Mouse (Mus musculus) ES-Bruce4 (cell line): ENCODE data around the gene Coro1c. TPM values are rescaled to one million over a fixed set of nuclear protein-coding genes. Genes with fewer than 3 reads are reported as not detected.

Experiments used
- H3K27ac ChIP-seq: 2 replicates; pipeline ENCODE4 v1.5.1; 2012; ENCODE audit warnings: low read length, inconsistent platforms; ENCODE audit not compliant: insufficient read depth
- H3K27me3 ChIP-seq: 2 replicates; pipeline ENCODE4 v1.6.1; 2012; ENCODE audit warnings: mild to moderate bottlenecking, low read length, inconsistent platforms; ENCODE audit not compliant: control insufficient read depth, poor library complexity, insufficient read depth, severe bottlenecking
- H3K36me3 ChIP-seq: 2 replicates; pipeline ENCODE4 v1.6.1; 2012; ENCODE audit warnings: inconsistent platforms, mild to moderate bottlenecking, low read length, moderate library complexity; ENCODE audit not compliant: control insufficient read depth, poor library complexity, insufficient read depth, severe bottlenecking
- H3K4me1 ChIP-seq: one replicate; pipeline ENCODE4 v1.8.1; 2011; ENCODE audit warnings: low read length; ENCODE audit not compliant: control insufficient read depth, insufficient read depth
- H3K4me3 ChIP-seq: 2 replicates; pipeline ENCODE4 v1.5.1; 2011; ENCODE audit warnings: low read depth, mild to moderate bottlenecking, low read length
- H3K9ac ChIP-seq: 2 replicates; pipeline ENCODE4 v1.6.1; 2012; ENCODE audit warnings: low read depth, mild to moderate bottlenecking, inconsistent platforms; ENCODE audit not compliant: poor library complexity, severe bottlenecking
- H3K9me3 ChIP-seq: replicated peaks from 2 replicates; pipeline ENCODE4 v1.6.1; 2012; ENCODE audit warnings: mild to moderate bottlenecking, low read length, inconsistent platforms; ENCODE audit not compliant: control insufficient read depth, poor library complexity, insufficient read depth, severe bottlenecking
- CTCF ChIP-seq: IDR thresholded peaks from one replicate; pipeline ENCODE4 v1.8.1; 2011; ENCODE audit warnings: low read depth, low read length
- EP300 ChIP-seq: IDR thresholded peaks from 2 replicates; pipeline ENCODE4 v1.6.1; 2011; ENCODE audit warnings: low read depth, low read length; ENCODE audit not compliant: insufficient read depth
- POLR2A ChIP-seq: IDR thresholded peaks from one replicate; pipeline ENCODE4 v1.8.1; 2011; ENCODE audit warnings: low read length; ENCODE audit not compliant: insufficient read depth
- polyA plus RNA-seq: library from polyadenylated mRNA; stranded (reverse); fragments of >200 nt; gene quantifications from 2 replicates; pipeline ENCODE4 v1.2.4, GENCODE M21; 2011; ENCODE audit warnings: low read depth; ENCODE audit not compliant: missing spikeins, insufficient read depth, insufficient read length

Coro1c gene
- polyA plus RNA-seq, 1 experiment, result 174 TPM

GRCm38 (mm10) chr5:113892005-113892404, 16.6 kb downstream of the Coro1c start:
- TF ChIP-seq CTCF (no peak), EP300 (no peak), POLR2A (no peak)
- Histone ChIP-seq H3K27ac (no peak overlapping the region), H3K4me3 (no peak overlapping the region), H3K4me1 (peaks cover 6% of the 10 kb centered on the region), H3K36me3 (no peaks in the 10 kb centered on the region), H3K27me3 (no peaks in the 10 kb centered on the region), H3K9me3 (no peaks in the 10 kb centered on the region), H3K9ac (no peak overlapping the region)

GRCm38 (mm10) chr5:113890874-113891273, 17.7 kb downstream of the Coro1c start:
- H3K9ac ChIP-seq, result no peak overlapping the region
- no peak overlapping the region for H3K27ac ChIP-seq

GRCm38 (mm10) chr5:113889912-113890311, 18.6 kb downstream of the Coro1c start:
- Histone ChIP-seq H3K4me3 (no peak overlapping the region), H3K4me1 (peaks cover 10% of the 10 kb centered on the region), H3K9ac (no peak overlapping the region), H3K9me3 (no peaks in the 10 kb centered on the region), H3K27me3 (no peaks in the 10 kb centered on the region), H3K27ac (no peak overlapping the region), H3K36me3 (no peaks in the 10 kb centered on the region)
- TF ChIP-seq POLR2A (no peak), EP300 (no peak), CTCF (no peak)

More at GRCm38 (mm10) chr5:113890874-113891273, 17.7 kb downstream of the Coro1c start:
- no peak overlapping the region for H3K4me3 ChIP-seq
- peaks cover 9% of the 10 kb centered on the region for H3K4me1 ChIP-seq
- TF ChIP-seq CTCF (no peak), POLR2A (no peak), EP300 (no peak)
- no peaks in the 10 kb centered on the region for H3K27me3 ChIP-seq
- H3K9me3 ChIP-seq, result no peaks in the 10 kb centered on the region
- no peaks in the 10 kb centered on the region for H3K36me3 ChIP-seq

GRCm38 (mm10) chr5:113889181-113889906, 19.2 kb downstream of the Coro1c start:
- no peak overlapping the region for H3K9ac ChIP-seq
- H3K4me1 ChIP-seq, result peaks cover 13% of the 10 kb centered on the region
- H3K4me3 ChIP-seq, result peak overlapping the region; percentile 9; the same call in 1 of the 2 replicates
- H3K27ac ChIP-seq, result no peak overlapping the region
- no peaks in the 10 kb centered on the region for H3K9me3 ChIP-seq
- H3K27me3 ChIP-seq, result no peaks in the 10 kb centered on the region
- TF ChIP-seq EP300 (no peak), POLR2A (no peak), CTCF (no peak)
- H3K36me3 ChIP-seq, result no peaks in the 10 kb centered on the region

GRCm38 (mm10) chr5:113888186-113888795, 20.3 kb downstream of the Coro1c start:
- Histone ChIP-seq H3K27me3 (no peaks in the 10 kb centered on the region), H3K36me3 (no peaks in the 10 kb centered on the region), H3K4me3 (no peak overlapping the region), H3K4me1 (peaks cover 14% of the 10 kb centered on the region), H3K9ac (no peak overlapping the region), H3K9me3 (no peaks in the 10 kb centered on the region), H3K27ac (0 out of 2 replicates have a peak overlapping the region, but pooled peaks have one; percentile 12)
- TF ChIP-seq CTCF (no peak), EP300 (no peak), POLR2A (no peak)

GRCm38 (mm10) chr5:113887132-113887531, 21.4 kb downstream of the Coro1c start:
- Histone ChIP-seq H3K9me3 (no peaks in the 10 kb centered on the region), H3K36me3 (no peaks in the 10 kb centered on the region), H3K27ac (no peak overlapping the region), H3K27me3 (no peaks in the 10 kb centered on the region), H3K4me1 (peaks cover 15% of the 10 kb centered on the region), H3K4me3 (no peak overlapping the region), H3K9ac (no peak overlapping the region)
- no peak for TF ChIP-seq EP300
- TF ChIP-seq CTCF, result no peak
- no peak for TF ChIP-seq POLR2A
